In the genomic region with DNA sequence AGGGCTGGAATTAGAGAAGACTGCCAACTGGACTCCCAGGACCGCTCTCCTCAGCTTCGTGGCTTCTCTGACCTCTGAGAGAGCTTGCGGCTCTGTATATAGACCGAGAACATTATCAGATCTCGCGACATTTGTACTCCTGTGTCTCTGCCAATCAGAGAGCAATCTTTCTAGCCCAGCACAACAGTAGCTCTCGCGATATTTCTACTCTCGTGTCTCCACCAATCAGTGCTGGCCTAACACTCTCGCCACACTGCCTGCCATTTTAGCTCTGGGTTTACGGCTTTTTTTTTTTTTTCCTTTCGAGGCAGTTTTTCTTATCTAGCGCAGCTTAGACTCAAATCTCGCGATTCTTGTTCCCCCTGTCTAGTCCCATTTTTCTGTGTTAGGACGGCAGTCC, we compare ENCODE assay signal across 19 mouse cellular contexts.
"Had no signal": no experiment of that assay in that cellular context is flagged by ENCODE, and none has a peak within 500 bp of the region (broad histone marks: within the 10 kb centered on the region; RNA-seq: fewer than 3 reads in every experiment).

No protein-coding gene starts in this region.

- H3K4me3 ChIP-seq: heart, adult 2 months; heart, embryonic 13.5 days; heart, embryonic 15.5 days; hindbrain, embryonic 13.5 days; hindbrain, embryonic 15.5 days; left cerebral cortex, adult 2 months; limb, embryonic 10.5 days; limb, embryonic 12.5 days; liver, embryonic 13.5 days had no signal

- H3K27me3 ChIP-seq: heart, embryonic 13.5 days; heart, embryonic 15.5 days; hindbrain, embryonic 13.5 days; hindbrain, embryonic 15.5 days; limb, embryonic 12.5 days; liver, embryonic 13.5 days had no signal

- H3K36me3 ChIP-seq: heart, embryonic 13.5 days; heart, embryonic 15.5 days; hindbrain, embryonic 13.5 days; hindbrain, embryonic 15.5 days; limb, embryonic 10.5 days; limb, embryonic 12.5 days; liver, embryonic 13.5 days had no signal

- H3K4me1 ChIP-seq: heart, embryonic 13.5 days; heart, embryonic 15.5 days; hindbrain, embryonic 13.5 days; hindbrain, embryonic 15.5 days; limb, embryonic 10.5 days; limb, embryonic 12.5 days; liver, embryonic 13.5 days had no signal

- DNase-seq: gastrocnemius, postnatal 36 days; heart, adult 11 months; heart, adult 2 months; heart, postnatal 14 days; heart, postnatal 36 days; kidney, adult 18-20 months; kidney, adult 8-10 months; kidney, postnatal 14 days; kidney, postnatal 36 days; liver; liver, embryonic 13.5 days had no signal

- H3K27ac ChIP-seq: heart, adult 2 months; heart, embryonic 13.5 days; heart, embryonic 15.5 days; hindbrain, embryonic 13.5 days; hindbrain, embryonic 15.5 days; hindbrain, postnatal 0 days; left cerebral cortex, adult 2 months; limb, embryonic 10.5 days; limb, embryonic 12.5 days; liver, embryonic 13.5 days had no signal
